Mouse (Mus musculus) forebrain, embryonic 10.5 days (tissue): ENCODE measurements around the gene Tbce. TPM values are rescaled to one million over a fixed set of nuclear protein-coding genes. Genes with fewer than 3 reads are reported as not detected.
"Not testable (repeated sequence)": the region's sequence is repeated elsewhere in the genome, so short reads cannot be mapped to it uniquely, and the experiment has no call there.

Experiments
- DNase-seq: peaks from one replicate; pipeline ENCODE4 v3.0.0-alpha.2; 2017; ENCODE audit warnings: low spot score; ENCODE audit errors: extremely low spot score
- H3K27ac ChIP-seq: fragments of 300-500 bp; sonication (generic); 2 replicates; pipeline ENCODE4 v1.5.1; 2016; ENCODE audit warnings: mild to moderate bottlenecking
- H3K27me3 ChIP-seq: fragments of 300-500 bp; sonication (generic); 2 replicates; pipeline ENCODE4 v1.6.1; 2016; ENCODE audit warnings: mild to moderate bottlenecking; ENCODE audit not compliant: poor library complexity, severe bottlenecking
- H3K36me3 ChIP-seq: fragments of 300-500 bp; sonication (generic); replicated peaks from 2 replicates; pipeline ENCODE4 v1.6.1; 2016; ENCODE audit warnings: mild to moderate bottlenecking, moderate library complexity
- H3K4me1 ChIP-seq: fragments of 300-500 bp; sonication (generic); 2 replicates; pipeline ENCODE4 v1.6.1; 2016
- H3K4me3 ChIP-seq: fragments of 300-500 bp; sonication (generic); 2 replicates; pipeline ENCODE4 v1.5.1; 2016; ENCODE audit warnings: mild to moderate bottlenecking, moderate library complexity
- H3K9me3 ChIP-seq: fragments of 300-500 bp; sonication (generic); 2 replicates; pipeline ENCODE4 v1.6.1; 2016; ENCODE audit warnings: mild to moderate bottlenecking, moderate library complexity
- WGBS: fragments of 180-500 bp; shearing (Covaris S2); methylation state at CpG from one replicate; pipeline ENCODE4 v1.1.7; 2016; 5-methylcytosine and 5-hydroxymethylcytosine counted together
- polyA plus RNA-seq: library from polyadenylated mRNA; unstranded; fragments of >200 nt; fragmentation: Nextera tagmentation; extraction: Ambion mirVana; gene quantifications from 2 replicates; pipeline ENCODE4 v1.2.1, GENCODE M21; 2016

The Tbce gene
- polyA plus RNA-seq, 1 experiment from 2014 or later, result 48.4 TPM

DNA sequence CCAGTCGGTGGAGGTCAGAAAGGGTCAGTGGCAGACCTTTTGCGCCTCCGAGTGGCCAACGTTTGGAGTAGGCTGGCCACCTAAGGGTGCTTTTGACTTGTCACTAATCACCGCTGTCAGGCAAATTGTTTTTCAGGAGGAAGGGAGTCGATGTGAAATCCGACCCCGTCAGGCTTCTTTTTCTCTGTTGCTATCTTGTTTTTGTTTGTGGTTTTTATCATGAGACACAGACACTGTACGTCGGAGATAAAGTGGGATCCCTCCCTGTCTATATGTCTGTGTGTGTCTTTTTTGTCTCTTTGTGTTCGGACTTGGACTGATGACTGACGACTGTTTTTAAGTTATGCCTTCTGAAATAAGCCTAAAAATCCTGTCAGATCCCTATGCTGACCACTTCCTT, 18.0 kb downstream of the Tbce start:
- H3K4me3 ChIP-seq, H3K27ac ChIP-seq, DNase-seq, H3K27me3 ChIP-seq, H3K9me3 ChIP-seq, H3K4me1 ChIP-seq: not testable (repeated sequence)
- peaks cover 44% of the 10 kb centered on the region for H3K36me3 ChIP-seq
- WGBS, result 80% methylated on average over 12 of the region's 12 CpGs

DNA sequence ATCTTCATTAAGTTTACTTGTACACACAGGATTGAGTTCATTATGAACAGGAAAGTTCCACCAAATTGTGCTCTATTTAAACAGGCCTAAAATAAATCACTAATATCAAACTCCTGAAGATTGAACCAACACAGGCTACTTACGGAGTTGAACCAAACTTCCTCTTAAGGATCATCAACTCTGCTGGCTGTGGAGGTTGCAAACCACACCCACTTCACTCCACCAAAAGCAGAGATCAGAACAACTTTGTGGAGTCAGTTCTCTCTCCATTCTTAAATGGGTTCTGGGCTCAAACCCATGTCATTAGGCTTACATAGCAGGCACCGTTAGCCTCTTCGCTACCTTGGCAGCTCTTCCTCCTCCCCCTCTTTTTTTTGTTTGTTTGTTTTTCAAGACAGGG, 20.6 kb downstream of the Tbce start:
- 94% methylated on average over 3 of the region's 3 CpGs for WGBS
- Histone ChIP-seq H3K27ac (no peak overlapping the region), H3K27me3 (no peaks in the 10 kb centered on the region), H3K9me3 (no peaks in the 10 kb centered on the region), H3K4me3 (no peak overlapping the region), H3K36me3 (peaks cover 48% of the 10 kb centered on the region), H3K4me1 (no peaks in the 10 kb centered on the region)
- DNase-seq, result no peak

DNA sequence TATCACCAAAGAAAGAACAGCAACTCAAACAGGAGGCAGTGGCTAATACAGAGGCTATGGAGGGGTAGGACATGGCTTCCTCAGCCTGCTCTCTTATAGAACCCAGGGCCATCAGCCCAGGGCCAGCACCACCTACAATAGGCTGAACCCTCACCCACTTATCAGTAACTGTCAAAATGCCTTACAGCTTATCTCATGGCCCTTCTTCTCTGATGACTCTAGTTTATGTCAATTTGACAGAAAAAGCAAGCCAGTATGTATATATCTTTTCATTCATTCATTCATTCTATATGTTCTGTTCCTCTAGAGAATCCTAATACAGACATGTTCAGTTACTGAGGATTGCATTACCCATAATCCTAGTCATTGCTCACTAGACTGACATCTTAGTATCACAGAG, 21.2 kb downstream of the Tbce start:
- no peaks in the 10 kb centered on the region for H3K9me3 ChIP-seq
- H3K27ac ChIP-seq, result no peak overlapping the region
- no peaks in the 10 kb centered on the region for H3K27me3 ChIP-seq
- no peaks in the 10 kb centered on the region for H3K4me1 ChIP-seq
- no peak for DNase-seq
- H3K4me3 ChIP-seq, result no peak overlapping the region
- H3K36me3 ChIP-seq, result peaks cover 53% of the 10 kb centered on the region

DNA sequence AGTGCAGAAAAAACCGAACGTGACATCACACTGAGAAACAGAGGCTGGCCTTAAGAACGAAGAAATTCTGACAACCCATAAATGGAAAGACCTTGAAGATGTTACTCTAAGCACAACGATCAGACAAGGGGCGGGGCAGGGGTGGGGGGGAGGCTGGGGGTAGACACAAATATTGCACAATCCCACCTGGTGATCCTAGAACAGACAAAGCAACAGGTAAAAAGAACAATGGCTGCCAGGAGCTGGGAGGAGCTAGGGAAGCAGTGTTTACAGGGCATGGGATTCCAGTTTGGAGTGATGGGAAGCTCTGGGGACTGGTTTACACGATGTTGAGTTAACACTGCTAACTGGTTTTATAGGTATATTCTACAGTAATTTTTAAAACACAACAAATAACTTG, 23.8 kb downstream of the Tbce start:
- Histone ChIP-seq H3K27ac (no peak overlapping the region), H3K27me3 (no peaks in the 10 kb centered on the region), H3K9me3 (no peaks in the 10 kb centered on the region), H3K36me3 (peaks cover 72% of the 10 kb centered on the region), H3K4me1 (no peaks in the 10 kb centered on the region), H3K4me3 (no peak overlapping the region)
- DNase-seq, result no peak
- 94% methylated on average over 6 of the region's 6 CpGs for WGBS

DNA sequence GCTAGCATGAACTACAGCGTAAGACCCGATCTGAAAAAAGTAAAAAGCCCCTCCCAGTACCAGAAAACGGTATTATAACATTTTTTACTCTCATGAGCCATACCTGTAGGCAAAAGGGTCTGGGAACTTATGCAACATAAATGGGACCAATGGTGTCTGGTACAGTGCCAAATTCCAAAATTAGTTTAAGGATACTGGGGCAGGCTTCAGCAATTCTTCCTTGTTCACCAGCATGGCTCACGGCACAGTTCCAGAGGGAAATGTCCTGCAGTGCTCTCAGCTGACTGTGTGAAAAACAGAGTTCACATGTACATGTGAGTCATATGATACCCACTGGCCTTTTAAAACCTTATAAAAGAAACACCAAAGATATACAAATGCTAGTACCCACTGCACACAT, 24.9 kb downstream of the Tbce start:
- H3K9me3 ChIP-seq, result no peaks in the 10 kb centered on the region
- H3K27ac ChIP-seq, result no peak overlapping the region
- H3K4me1 ChIP-seq, result no peaks in the 10 kb centered on the region
- H3K27me3 ChIP-seq, result no peaks in the 10 kb centered on the region
- H3K4me3 ChIP-seq, result no peak overlapping the region
- H3K36me3 ChIP-seq, result peaks cover 73% of the 10 kb centered on the region
- 94% methylated on average over 4 of the region's 4 CpGs for WGBS
- no peak for DNase-seq

DNA sequence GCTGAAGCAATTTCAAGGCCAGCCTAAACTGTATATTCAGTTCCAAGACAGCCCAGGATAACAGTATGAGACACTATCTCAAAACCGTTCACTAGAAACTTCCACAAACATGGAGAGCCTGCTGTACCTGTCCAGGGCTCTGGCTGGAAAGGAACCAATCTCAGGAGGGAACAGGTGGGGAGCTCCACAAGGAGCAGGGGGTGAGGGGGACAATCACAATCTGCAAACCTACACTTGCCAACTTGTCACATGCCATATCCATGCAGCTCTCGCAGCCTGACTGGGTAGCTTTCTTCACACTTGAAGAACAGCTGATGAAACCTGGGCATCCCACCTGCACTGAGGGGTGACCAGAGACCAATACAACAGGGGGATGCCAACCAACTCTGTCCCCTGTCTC, 25.4 kb downstream of the Tbce start:
- H3K36me3 ChIP-seq, result peaks cover 73% of the 10 kb centered on the region
- H3K9me3 ChIP-seq, result no peaks in the 10 kb centered on the region
- H3K4me3 ChIP-seq, result no peak overlapping the region
- no peaks in the 10 kb centered on the region for H3K27me3 ChIP-seq
- no peak for DNase-seq
- no peak overlapping the region for H3K27ac ChIP-seq
- WGBS, result 90% methylated on average over 2 of the region's 2 CpGs
- no peaks in the 10 kb centered on the region for H3K4me1 ChIP-seq

DNA sequence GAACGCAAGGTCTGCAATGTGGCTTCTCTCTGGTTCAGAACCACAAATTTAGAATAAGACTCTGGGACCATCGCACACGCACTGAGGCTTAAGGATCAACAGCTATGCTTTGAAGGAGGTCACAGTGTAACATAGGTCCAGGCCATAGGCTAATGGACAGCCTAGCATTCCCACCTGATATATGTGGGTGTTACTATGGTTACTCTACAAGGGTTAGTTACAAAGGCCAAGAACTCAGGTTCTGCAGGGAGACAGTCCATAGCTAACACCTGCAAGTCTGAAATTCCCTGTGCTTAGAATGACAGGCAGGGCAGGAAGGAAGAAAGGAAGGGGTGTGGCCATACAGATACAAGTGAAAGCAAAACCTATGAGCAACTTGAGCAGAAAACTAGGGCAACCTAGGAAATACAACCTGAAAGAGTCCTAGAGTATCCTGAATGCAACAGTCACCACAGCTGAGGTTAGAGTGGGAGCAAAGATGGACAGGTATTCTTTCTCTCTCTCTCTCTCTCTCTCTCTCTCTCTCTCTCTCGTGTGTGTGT, 27.9 kb downstream of the Tbce start:
- H3K27ac ChIP-seq, result no peak overlapping the region
- no peaks in the 10 kb centered on the region for H3K9me3 ChIP-seq
- no peaks in the 10 kb centered on the region for H3K4me1 ChIP-seq
- peaks cover 61% of the 10 kb centered on the region for H3K36me3 ChIP-seq
- no peak overlapping the region for H3K4me3 ChIP-seq
- WGBS, result 98% methylated on average over 4 of the region's 4 CpGs
- DNase-seq, result no peak
- H3K27me3 ChIP-seq, result no peaks in the 10 kb centered on the region

DNA sequence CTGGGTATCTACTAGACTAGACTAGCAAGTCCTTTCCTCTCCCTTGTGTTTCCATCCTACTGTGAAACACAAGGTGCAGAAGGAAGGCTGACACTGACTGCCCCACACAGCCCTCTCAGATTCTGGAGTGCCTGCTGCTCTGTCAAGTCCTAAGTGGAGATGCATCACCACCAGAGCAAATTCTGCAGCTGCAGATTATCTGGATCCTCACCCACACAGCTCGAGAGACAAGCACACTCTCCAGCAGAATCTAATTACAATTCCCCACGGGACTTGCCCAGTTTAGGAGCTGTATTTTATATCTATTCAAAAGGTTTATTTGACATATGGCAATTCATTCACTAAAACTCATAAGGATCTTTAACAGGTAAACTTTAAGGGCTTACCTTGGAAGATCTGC, 33.4 kb downstream of the Tbce start:
- Histone ChIP-seq H3K4me1 (no peaks in the 10 kb centered on the region), H3K36me3 (peaks cover 75% of the 10 kb centered on the region), H3K9me3 (no peaks in the 10 kb centered on the region), H3K27me3 (no peaks in the 10 kb centered on the region), H3K27ac (no peak overlapping the region), H3K4me3 (no peak overlapping the region)
- WGBS, result 80% methylated on average over 2 of the region's 2 CpGs
- no peak for DNase-seq

DNA sequence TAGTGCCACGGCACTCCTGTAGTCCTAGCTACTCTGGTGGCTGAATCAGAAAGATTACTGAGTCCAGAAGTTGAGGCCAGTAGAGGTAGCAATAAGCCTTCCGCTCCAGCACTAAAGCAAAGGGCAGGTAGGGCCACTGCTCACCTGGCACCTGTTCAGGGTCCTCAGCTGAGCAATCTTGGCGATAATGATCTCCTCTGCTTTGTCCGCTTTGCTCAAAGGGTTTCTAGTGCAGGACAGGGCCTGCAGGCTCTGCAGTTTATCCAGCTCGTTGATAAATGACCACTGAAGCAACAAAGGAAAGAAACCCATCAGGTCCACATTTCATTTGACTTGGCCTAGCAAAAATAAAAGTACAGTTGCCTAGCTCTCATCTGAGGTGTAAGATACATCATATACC, 34.4 kb downstream of the Tbce start:
- H3K36me3 ChIP-seq, result peaks cover 84% of the 10 kb centered on the region
- WGBS, result 89% methylated on average over 5 of the region's 5 CpGs

DNA sequence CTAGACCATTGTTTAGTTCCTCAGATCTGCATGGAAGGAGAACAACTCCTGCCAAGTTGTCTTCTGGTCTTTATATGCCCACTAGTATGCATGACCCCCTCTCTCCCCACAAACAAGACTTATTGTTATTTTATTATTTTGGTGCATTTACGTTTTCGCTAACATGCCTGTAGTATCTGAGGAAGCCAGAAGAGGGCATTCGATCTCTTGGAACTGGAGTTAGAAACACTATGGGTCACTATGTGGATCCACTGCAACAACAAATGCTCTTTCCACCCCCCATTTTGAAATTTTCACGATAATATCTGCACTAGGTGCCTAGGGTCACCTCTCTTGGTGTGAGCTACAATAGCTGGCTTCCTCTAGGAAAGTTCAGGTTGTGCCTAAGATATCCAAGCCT, 35.4 kb downstream of the Tbce start:
- peaks cover 85% of the 10 kb centered on the region for H3K36me3 ChIP-seq
- H3K4me3 ChIP-seq, result no peak overlapping the region
- H3K4me1 ChIP-seq, result no peaks in the 10 kb centered on the region
- no peak for DNase-seq
- 87% methylated on average over 4 of the region's 4 CpGs for WGBS
- no peaks in the 10 kb centered on the region for H3K27me3 ChIP-seq
- no peaks in the 10 kb centered on the region for H3K9me3 ChIP-seq
- H3K27ac ChIP-seq, result no peak overlapping the region

More for the DNA sequence above, 34.4 kb downstream of the Tbce start:
- no peaks in the 10 kb centered on the region for H3K9me3 ChIP-seq
- no peaks in the 10 kb centered on the region for H3K4me1 ChIP-seq
- no peak for DNase-seq
- no peak overlapping the region for H3K4me3 ChIP-seq
- no peaks in the 10 kb centered on the region for H3K27me3 ChIP-seq
- no peak overlapping the region for H3K27ac ChIP-seq

DNA sequence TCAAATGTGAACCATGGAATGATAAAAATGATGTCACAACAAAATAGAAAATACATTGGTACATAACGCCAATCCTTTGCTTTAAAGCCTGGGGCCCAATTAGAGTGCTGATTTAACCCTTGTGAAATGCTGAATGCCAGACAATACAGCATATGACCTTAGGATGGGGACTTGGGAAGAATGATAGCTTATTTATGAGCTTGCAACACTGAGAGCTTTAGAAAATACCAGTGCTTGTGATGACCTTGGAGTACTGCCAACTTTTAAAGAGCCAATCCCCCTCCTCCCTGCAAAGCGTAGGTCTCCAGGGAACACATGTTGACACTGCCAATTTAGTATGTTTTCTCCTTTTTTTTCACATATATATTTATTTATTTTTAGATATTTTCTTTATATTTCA, 36.7 kb downstream of the Tbce start:
- WGBS, result 94% methylated on average over 2 of the region's 2 CpGs
- no peaks in the 10 kb centered on the region for H3K27me3 ChIP-seq
- DNase-seq, result no peak
- no peak overlapping the region for H3K4me3 ChIP-seq
- peaks cover 89% of the 10 kb centered on the region for H3K36me3 ChIP-seq
- no peak overlapping the region for H3K27ac ChIP-seq
- no peaks in the 10 kb centered on the region for H3K9me3 ChIP-seq
- no peaks in the 10 kb centered on the region for H3K4me1 ChIP-seq

DNA sequence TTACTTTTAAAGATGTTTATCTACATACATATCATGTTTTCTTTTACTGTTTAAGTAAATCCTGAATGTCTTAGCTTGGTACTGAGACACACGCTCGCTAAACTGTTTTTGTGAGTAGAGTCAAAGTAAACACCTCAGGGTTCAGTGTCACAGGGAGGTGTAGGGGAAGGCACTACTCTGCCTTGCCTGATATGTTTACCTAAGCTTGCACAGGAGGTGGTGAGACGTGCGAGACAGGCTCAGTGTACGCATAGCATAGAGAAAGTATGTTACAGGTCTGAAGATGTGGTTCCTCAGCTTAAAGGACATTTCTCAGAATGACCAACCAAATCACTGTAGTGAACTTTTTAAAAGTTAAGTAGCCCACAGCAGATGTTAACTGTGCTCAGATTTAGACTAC, 42.0 kb downstream of the Tbce start:
- H3K36me3 ChIP-seq, result peaks cover 100% of the 10 kb centered on the region
- H3K27ac ChIP-seq, result no peak overlapping the region

DNA sequence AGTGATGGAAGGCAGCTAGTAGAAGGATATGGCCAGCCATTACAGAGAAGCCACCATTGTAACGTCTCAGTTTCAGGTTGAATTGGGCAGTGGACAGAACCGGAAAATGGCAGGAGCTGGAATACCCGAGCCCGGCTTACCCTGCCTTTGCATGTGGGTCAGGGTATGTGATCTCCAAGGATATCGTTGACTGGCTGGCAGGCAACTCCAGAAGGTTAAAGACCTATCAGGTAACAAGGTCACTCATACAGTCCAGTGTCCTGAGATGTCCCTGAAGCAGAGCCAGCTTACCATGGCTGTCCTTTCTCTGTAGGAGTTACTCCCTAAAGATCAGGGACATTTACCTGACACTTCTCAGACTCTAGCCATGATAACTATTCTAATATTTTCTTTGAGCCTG, 44.4 kb downstream of the Tbce start:
- DNase-seq, result no peak
- 91% methylated on average over 5 of the region's 5 CpGs for WGBS
- Histone ChIP-seq H3K4me1 (no peaks in the 10 kb centered on the region), H3K27me3 (no peaks in the 10 kb centered on the region), H3K36me3 (peaks cover 93% of the 10 kb centered on the region), H3K9me3 (no peaks in the 10 kb centered on the region), H3K27ac (no peak overlapping the region), H3K4me3 (no peak overlapping the region)

More for the DNA sequence above, 42.0 kb downstream of the Tbce start:
- Histone ChIP-seq H3K4me3 (no peak overlapping the region), H3K27me3 (no peaks in the 10 kb centered on the region), H3K4me1 (no peaks in the 10 kb centered on the region), H3K9me3 (no peaks in the 10 kb centered on the region)
- DNase-seq, result no peak
- 97% methylated on average over 5 of the region's 5 CpGs for WGBS

DNA sequence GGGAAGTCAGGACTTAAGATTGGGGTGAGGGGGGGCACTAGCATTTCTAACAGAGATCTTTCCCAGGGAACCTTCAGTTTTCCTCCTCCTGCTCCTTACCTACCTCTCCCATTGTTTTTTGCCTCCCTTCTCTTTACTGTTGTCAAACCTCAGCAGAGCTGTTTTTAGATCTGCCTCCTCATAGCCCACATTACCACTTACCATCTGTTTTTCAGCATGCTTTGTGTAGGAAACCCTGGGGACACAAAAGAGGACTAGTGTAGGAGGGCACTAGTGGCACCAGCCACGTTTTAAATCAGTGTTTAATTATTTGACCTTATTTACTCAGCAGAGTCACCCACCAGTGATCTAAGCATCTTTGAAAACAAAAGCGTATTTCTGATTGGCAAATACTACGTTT, 46.4 kb downstream of the Tbce start:
- H3K4me3 ChIP-seq, result no peak overlapping the region
- H3K36me3 ChIP-seq, result peaks cover 88% of the 10 kb centered on the region
- 84% methylated on average over 3 of the region's 3 CpGs for WGBS
- no peaks in the 10 kb centered on the region for H3K27me3 ChIP-seq
- DNase-seq, result no peak
- H3K9me3 ChIP-seq, result no peaks in the 10 kb centered on the region
- H3K27ac ChIP-seq, result no peak overlapping the region
- H3K4me1 ChIP-seq, result no peaks in the 10 kb centered on the region
